Mouse (Mus musculus): ENCODE data around the gene Zfp59.
"Not testable (repeated sequence)": the region's sequence is repeated elsewhere in the genome, so short reads cannot be mapped to it uniquely, and the experiment has no call there.

Gene Zfp59

DNA sequence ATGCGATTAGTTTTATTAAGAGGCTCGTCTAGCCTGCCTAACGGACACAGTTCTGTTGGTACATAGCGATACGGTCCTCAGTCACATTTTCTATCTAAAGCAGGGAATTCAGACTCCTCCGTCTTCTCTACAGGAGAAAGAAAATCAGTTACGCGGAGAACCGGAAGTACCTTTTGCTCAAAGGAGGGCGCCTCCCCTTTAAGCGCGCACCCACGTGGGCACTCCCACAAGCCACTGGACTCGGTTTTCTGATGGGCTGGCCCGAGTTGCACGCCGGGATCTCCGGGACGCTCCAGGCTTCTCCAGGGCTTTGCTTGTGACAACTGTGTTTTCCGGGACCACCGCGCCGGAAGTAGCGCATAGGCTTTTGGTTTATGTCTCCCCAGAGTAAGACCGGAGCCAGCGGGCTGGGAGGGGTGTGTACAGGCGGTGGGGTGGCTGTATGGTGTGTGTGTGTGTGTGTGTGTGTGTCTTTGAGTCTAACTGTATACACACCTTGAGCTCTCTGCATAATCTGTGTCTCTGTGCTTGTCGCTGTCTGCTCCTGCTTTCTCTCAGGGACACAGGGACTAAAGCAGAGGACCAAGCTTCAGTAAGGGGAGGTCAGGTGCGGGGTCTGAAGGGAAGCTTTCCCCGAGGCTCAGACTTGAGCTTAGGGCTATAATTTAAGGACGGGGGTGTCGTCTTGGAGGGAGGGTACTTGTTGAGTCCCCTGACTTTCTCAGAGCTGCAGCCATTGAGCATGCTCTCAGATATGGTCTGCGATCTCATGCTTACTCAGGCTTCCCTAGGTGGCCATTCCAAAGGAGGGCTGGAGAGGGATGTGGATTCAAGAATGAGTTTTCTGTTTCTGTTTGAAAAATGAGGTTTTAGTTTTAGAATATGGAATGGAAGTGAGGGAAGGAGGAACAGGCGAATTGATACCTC lies at the start of gene Zfp59:
Gene Zfp59, plus strand, starts transcription at position 285 of the 927 bp plus-strand sequence.
- peak; percentile 82 to 85 for DNase-seq (ENCODE audit: low spot score in 2 of 2)

GRCm38 (mm10) chr7:27789306-27789705 lies 49.1 kb upstream of the Zfp59 start:
- DNase-seq (ENCODE audit: low spot score in 2 of 2), result no peak

GRCm38 (mm10) chr7:27793865-27794264 lies 44.5 kb upstream of the Zfp59 start:
- DNase-seq (ENCODE audit: low spot score in 2 of 2), result not testable (repeated sequence)

GRCm38 (mm10) chr7:27794566-27794965 lies 43.8 kb upstream of the Zfp59 start:
- DNase-seq (ENCODE audit: low spot score in 2 of 2), result no peak

- no peak for DNase-seq (ENCODE audit: low spot score in 2 of 2)
Measured at GRCm38 (mm10) chr7:27797906-27798811, 40.2 kb upstream of the Zfp59 start.

- no peak for DNase-seq (ENCODE audit: low spot score in 2 of 2)
Measured at GRCm38 (mm10) chr7:27801137-27801536, 37.3 kb upstream of the Zfp59 start.

DNA sequence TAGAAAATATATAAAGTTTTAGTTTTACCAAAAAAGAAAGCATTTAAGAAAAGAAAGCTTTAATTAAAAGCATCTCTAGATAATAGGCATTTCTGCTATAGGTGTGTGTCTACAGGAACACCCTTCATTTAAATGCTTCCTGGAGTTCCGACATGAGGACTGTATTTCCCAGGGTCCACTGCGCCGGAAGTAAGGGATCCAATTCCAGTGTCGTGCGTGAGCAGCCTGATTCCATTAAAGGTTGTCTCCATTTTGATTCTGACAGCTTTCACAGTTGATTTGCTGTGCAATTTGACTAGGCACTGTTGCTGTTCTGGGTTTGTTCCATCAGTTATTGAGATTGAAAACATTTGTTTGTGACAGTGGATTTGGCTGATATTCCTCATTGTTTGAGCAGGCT lies 35.4 kb upstream of the Zfp59 start:
- no peak for DNase-seq (ENCODE audit: low spot score in 2 of 2)

GRCm38 (mm10) chr7:27804297-27805030 lies 33.9 kb upstream of the Zfp59 start:
- DNase-seq (ENCODE audit: low spot score in 2 of 2), result peak; percentile 75 to 80

GRCm38 (mm10) chr7:27806896-27807295 lies 31.5 kb upstream of the Zfp59 start, which contains the start of gene Zfp626:
TSS of gene Zfp626 (plus strand) at chr7:27807196.
- not testable (repeated sequence) for DNase-seq (ENCODE audit: low spot score in 2 of 2)

DNA sequence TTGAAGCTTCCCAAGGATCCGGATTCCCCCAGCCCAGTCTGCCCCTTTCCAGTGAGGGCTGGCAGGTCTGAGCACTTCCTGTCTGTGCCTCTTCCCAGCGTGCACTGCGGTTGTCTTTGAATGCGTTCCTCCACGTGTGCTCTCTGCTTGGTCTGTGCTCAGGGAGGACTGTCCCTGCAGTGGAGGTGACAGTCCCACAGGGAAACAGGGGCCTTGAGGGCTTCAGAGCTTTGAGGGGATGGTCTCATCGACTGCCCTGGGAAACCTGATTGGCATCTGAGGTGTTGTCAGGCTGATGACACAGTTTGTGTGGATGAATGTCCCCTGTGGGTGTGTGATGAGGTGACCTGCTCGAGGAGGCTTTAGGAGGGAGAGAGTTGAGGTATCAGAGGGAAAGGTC lies 31.1 kb upstream of the Zfp59 start:
- DNase-seq (ENCODE audit: low spot score in 2 of 2), result not testable (repeated sequence)

GRCm38 (mm10) chr7:27818526-27819110 lies 19.8 kb upstream of the Zfp59 start:
- no peak for DNase-seq (ENCODE audit: low spot score in 2 of 2)

DNA sequence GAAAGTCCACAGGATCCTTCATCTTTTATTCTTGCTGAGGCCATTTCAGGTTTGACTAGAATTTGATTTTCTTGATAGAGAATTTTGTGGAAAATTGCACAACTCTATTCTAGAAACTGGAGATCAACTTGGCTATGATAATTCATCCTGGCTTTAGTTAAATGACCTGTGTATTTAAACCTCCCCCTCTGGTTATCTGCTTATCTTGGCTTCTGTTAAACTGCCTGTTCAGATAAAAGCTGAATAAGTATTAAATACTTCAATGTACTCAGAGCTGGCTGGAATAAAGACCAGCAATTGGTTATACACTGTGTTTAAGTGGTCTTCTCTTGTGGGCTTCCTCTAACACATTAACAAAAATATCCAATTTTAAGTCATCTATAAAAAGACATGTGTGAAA lies 15.8 kb upstream of the Zfp59 start:
- no peak for DNase-seq (ENCODE audit: low spot score in 2 of 2)

DNA sequence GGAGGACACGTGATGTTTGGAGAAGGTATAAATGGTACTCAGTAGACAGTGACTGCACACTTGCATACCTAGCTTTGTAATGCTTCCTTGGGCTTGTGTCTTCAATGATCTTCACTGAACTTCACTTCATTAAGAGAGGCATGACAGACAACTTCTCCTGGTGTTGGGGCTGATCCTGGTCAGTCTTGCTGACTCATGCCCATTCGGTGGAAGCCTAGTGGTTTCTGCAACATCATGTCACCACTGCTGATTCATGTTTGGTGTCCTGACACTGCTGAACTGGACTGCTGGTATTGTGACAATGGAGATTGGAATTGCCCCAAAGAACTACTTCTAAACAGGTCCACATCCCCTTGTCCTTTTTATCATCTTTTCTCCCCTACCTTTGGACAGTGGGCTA lies 4.3 kb upstream of the Zfp59 start:
- DNase-seq (ENCODE audit: low spot score in 2 of 2), result no peak

GRCm38 (mm10) chr7:27837896-27838295 lies 511 bp upstream of the Zfp59 start:
- DNase-seq (ENCODE audit: low spot score in 2 of 2), result no peak

DNA sequence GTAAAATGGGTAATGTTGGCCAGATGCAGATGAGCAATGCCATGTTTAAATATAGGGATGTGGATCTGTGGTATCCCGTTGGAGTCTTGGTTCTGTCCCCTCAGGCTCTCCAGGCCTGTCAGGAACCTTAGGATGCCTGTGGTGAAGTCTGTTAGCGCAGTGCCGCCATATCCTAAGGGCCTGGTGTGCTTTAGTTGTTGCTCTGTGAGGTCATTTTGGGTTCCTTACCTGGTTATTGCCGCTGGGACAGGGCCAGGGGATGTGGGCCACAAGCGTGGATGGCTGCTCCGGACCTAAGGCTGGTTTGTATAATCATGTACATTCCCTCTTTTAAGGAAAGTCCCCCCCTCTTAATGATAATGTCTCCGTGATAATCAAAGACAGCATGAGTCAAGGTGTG lies 1.2 kb downstream of the Zfp59 start:
- no peak for DNase-seq (ENCODE audit: low spot score in 2 of 2)

GRCm38 (mm10) chr7:27840104-27840503 lies 1.7 kb downstream of the Zfp59 start:
- no peak for DNase-seq (ENCODE audit: low spot score in 2 of 2)

DNA sequence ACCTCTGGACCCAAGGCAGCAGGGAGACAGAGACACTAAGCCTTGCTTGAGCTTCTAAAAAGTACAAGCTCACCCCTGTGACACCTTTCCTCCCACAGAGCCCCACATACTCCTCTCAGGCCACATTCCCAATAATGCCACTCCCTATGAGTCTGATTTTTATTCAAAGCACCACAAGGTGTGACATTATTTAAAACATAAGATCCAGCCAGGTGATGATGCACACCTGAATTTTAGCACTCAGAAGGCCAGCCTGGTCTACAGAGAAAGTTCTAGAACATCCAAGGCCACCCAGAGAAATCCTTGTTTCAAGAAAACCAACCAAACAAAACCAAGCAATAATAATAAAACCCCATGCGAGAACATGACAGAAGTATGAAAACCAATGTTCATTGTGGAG lies 18.8 kb downstream of the Zfp59 start, which contains the start of gene Zfp607a:
Gene Zfp607a, plus strand, starts transcription at position 301 of the 400 bp plus-strand sequence.
- DNase-seq (ENCODE audit: low spot score in 2 of 2), result no peak

DNA sequence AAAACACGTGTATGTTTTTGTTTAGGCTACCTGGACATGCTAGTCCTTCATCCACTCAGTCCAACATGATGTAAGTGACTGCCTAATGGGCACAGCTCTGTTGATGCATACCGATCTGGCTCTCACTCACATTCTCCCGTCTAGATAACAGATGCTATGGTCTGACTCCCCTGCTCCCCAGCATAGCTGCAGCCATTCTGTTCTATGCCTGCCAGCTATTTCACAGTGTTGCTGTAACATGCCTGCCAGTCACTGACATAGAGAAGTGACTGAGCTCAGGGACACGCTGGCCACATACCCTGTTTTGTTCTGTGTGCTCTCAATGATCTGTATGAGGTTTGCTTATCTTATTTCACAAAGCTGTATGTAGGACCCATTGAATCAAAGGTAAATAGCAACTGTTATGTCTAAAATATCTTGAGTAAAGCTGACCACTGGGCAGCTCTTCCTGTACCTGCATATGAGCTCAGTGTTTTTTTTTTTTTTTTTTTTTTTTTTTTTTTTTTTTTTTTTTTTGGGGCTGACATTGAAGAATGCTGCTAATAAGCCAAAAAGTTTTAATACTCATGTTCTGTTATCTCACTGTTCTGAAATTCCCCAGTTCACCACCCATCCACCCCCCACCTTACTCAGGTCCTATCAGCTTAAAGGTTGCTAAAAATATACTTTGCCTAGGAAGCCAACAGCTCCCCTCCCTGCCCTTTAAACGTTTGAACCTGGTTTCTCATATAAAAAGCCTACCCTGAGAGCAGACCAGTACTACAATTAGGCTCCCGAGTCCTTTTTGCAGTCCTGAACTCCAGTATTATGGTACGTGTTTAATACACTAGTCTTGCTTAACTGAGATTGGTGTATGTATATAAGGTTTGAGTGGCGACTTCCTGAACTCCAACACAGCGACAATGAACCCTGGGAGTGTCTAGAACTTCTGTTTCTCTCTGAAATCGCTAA lies 21.2 kb downstream of the Zfp59 start:
- peak; percentile 3 to 6 for DNase-seq (ENCODE audit: low spot score in 2 of 2)

- DNase-seq (ENCODE audit: low spot score in 2 of 2), result peak; percentile 85
Measured at GRCm38 (mm10) chr7:27860396-27861235, 22.2 kb downstream of the Zfp59 start.

All from spleen, postnatal 36 days (tissue).